Mouse (Mus musculus) neural tube, embryonic 12.5 days (tissue): ENCODE data around the gene Itpkb. TPM values are rescaled to one million over a fixed set of nuclear protein-coding genes. Genes with fewer than 3 reads are reported as not detected.

Source experiments
- ATAC-seq: fragments of 200-750 bp; cut with Nextera tagmentation; 2 replicates; pipeline ENCODE4 v1.8.0; 2017; ENCODE audit warnings: low read depth, mild to moderate bottlenecking, moderate TSS enrichment, moderate library complexity; ENCODE audit not compliant: low FRiP score
- H3K27ac ChIP-seq: fragments of 300-500 bp; sonication (generic); 2 replicates; pipeline ENCODE4 v1.5.1; 2016
- H3K27me3 ChIP-seq: fragments of 300-500 bp; sonication (generic); replicated peaks from 2 replicates; pipeline ENCODE4 v1.6.1; 2016; ENCODE audit warnings: mild to moderate bottlenecking
- H3K36me3 ChIP-seq: fragments of 300-500 bp; sonication (generic); 2 replicates; pipeline ENCODE4 v1.6.1; 2016; ENCODE audit warnings: mild to moderate bottlenecking
- H3K4me1 ChIP-seq: fragments of 300-500 bp; sonication (generic); 2 replicates; pipeline ENCODE4 v1.6.1; 2016
- H3K4me2 ChIP-seq: fragments of 300-500 bp; sonication (generic); replicated peaks from 2 replicates; pipeline ENCODE4 v1.6.1; 2016; ENCODE audit warnings: mild to moderate bottlenecking
- H3K4me3 ChIP-seq: fragments of 300-500 bp; sonication (generic); 2 replicates; pipeline ENCODE4 v1.5.1; 2016
- H3K9ac ChIP-seq: fragments of 300-500 bp; sonication (generic); 2 replicates; pipeline ENCODE4 v1.6.1; 2016; ENCODE audit warnings: mild to moderate bottlenecking
- H3K9me3 ChIP-seq: fragments of 300-500 bp; sonication (generic); 2 replicates; pipeline ENCODE4 v1.6.1; 2016; ENCODE audit warnings: mild to moderate bottlenecking
- polyA plus RNA-seq: library from polyadenylated mRNA; unstranded; fragments of >200 nt; fragmentation: Nextera tagmentation; extraction: Ambion mirVana; gene quantifications from 2 replicates; pipeline ENCODE4 v1.2.1, GENCODE M21; 2016

The Itpkb gene
- polyA plus RNA-seq, 1 experiment from 2014 or later = 5.4 TPM

DNA sequence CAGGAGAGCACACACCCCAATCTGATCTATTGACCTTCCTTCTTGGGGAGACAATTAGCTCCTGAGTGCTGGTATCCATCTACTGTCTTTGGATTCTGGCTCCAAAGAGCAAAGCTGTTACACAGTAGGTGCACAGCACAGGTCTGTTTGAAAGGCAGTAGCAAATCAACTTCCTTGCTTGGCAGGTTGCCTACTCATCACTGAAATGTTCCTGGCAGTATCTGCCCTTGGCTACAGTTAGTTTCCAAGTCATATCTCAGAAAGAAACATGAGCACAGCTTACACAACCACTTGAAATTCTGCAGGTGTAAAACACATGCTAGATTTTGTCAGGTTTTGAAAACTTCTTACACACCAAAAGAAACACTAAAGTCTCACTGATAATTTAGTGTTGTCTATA is 143.3 kb downstream of the Itpkb start:
- Histone ChIP-seq H3K27ac (no peak overlapping the region), H3K4me2 (no peak overlapping the region), H3K4me1 (no peaks in the 10 kb centered on the region), H3K36me3 (no peaks in the 10 kb centered on the region), H3K4me3 (no peak overlapping the region), H3K9me3 (no peaks in the 10 kb centered on the region), H3K27me3 (no peaks in the 10 kb centered on the region), H3K9ac (no peak overlapping the region)
- ATAC-seq = no peak

Other genes starting within 250 kb of the Itpkb start
- 3.7 and 4.0 TPM in 2 replicates for gene Coq8a, start 130.9 kb upstream of the Itpkb start, polyA plus RNA-seq
- 8.0 and 9.5 TPM in 2 replicates for gene Psen2, start 67.0 kb upstream of the Itpkb start, polyA plus RNA-seq
- gene Stum, start 153.0 kb downstream of the Itpkb start, polyA plus RNA-seq = 1.9 and 2.6 TPM in 2 replicates
- 184 and 187 TPM in 2 replicates for gene Parp1, start 238.4 kb downstream of the Itpkb start, polyA plus RNA-seq